Comparison of ENCODE assay signal across 8 mouse cellular contexts in the genomic region with DNA sequence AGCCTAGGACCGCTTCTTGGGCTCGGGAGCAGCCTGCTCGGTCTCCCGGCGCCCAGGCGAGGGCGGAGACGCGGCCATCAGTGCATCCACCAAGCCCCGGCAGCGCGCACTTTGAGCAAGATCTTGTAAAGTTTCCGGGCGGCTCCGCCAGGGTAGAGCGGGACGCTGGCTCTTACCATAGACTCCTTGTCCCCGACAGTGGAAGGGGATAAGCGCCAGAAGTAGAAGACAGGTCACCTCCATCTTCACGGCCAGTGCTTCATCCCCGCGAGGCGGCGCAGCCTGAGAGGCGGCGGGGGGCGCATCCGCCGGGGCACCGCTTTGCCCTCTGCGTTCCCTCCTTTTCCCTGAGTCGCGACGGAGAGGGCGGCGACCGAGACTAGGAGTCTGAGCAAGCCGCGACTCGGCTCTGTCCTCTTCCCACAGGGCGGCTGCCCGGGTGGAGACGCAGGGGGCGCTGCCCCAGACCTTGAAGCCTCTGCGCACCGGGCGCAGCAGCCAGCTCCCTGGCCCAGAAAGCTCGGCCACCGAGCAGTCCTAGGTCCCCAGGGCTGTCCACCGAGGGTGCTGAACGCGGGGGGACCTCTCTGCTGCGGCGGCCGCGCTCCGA.
DNase-seq lines count a peak whose midpoint lies in the region; ATAC-seq and TF ChIP-seq lines count a peak whose summit lies in the region.

No protein-coding gene starts in this region.

- H3K4me3 ChIP-seq in G1E (ENCODE audit: low read depth, low read length) = peak overlapping the region; percentile 3; the same call in 1 of the 2 replicates
- peak overlapping the region; percentile 61 for H3K4me3 ChIP-seq in embryonic facial prominence, embryonic 11.5 days (ENCODE audit: low read depth, low read length)
- peak overlapping the region; percentile 63 for H3K4me3 ChIP-seq in midbrain, embryonic 16.5 days (ENCODE audit: low read depth, low read length)

- H3K27me3 ChIP-seq in G1E (ENCODE audit: insufficient read depth, low read length) = peaks cover 87% of the 10 kb centered on the region
- peaks cover 54% of the 10 kb centered on the region for H3K27me3 ChIP-seq in embryonic facial prominence, embryonic 11.5 days (ENCODE audit: control insufficient read depth, insufficient read depth, low read length)
- peaks cover 4% of the 10 kb centered on the region; the same call in 1 of the 2 replicates for H3K27me3 ChIP-seq in midbrain, embryonic 16.5 days (ENCODE audit: control insufficient read depth, insufficient read depth, low read depth, low read length)

- peak; percentile 43 to 58 for DNase-seq in heart, adult 18-20 months
- DNase-seq in heart, postnatal 4 days = no peak
- DNase-seq in G1E (ENCODE audit: low spot score) = no peak
- DNase-seq in embryonic facial prominence, embryonic 11.5 days (ENCODE audit: low spot score) = peak; percentile 71
- DNase-seq in heart, postnatal 10 days = peak; percentile 45 to 71
- DNase-seq in liver = peak; percentile 68
- DNase-seq in yolk sac, embryonic 10.5 days (ENCODE audit: low spot score) = peak; percentile 43

- peaks cover 13% of the 10 kb centered on the region for H3K4me1 ChIP-seq in G1E (ENCODE audit: insufficient read depth, low read depth, low read length)
- H3K4me1 ChIP-seq in embryonic facial prominence, embryonic 11.5 days (ENCODE audit: control insufficient read depth, insufficient read depth, low read length) = peaks cover 10% of the 10 kb centered on the region
- H3K4me1 ChIP-seq in midbrain, embryonic 16.5 days (ENCODE audit: control insufficient read depth, insufficient read depth, low read length) = peaks cover 49% of the 10 kb centered on the region

- no peak overlapping the region for H3K27ac ChIP-seq in embryonic facial prominence, embryonic 11.5 days (replicated peaks; ENCODE audit: low read depth, low read length)
- H3K27ac ChIP-seq in midbrain, embryonic 16.5 days (ENCODE audit: low read length) = peak overlapping the region; percentile 86

- WGBS in embryonic facial prominence, embryonic 11.5 days = under 1% methylated on average over 55 of the region's 57 CpGs
- WGBS in midbrain, embryonic 16.5 days = 0% methylated on average over 52 of the region's 57 CpGs

- H3K9ac ChIP-seq in embryonic facial prominence, embryonic 11.5 days (replicated peaks; ENCODE audit: low read length) = peak overlapping the region; percentile 54
- H3K9ac ChIP-seq in midbrain, embryonic 16.5 days (ENCODE audit: low read depth, low read length) = peak overlapping the region; percentile 80

- intact Hi-C loops in heart, postnatal 10 days (cut with DNase I) = no loop called here

- H3K4me2 ChIP-seq in embryonic facial prominence, embryonic 11.5 days (ENCODE audit: low read depth, low read length) = peak overlapping the region; percentile 89
- H3K4me2 ChIP-seq in midbrain, embryonic 16.5 days (ENCODE audit: low read length) = peak overlapping the region; percentile 92

- no peaks in the 10 kb centered on the region for H3K36me3 ChIP-seq in G1E (replicated peaks)
- no peaks in the 10 kb centered on the region for H3K36me3 ChIP-seq in embryonic facial prominence, embryonic 11.5 days (replicated peaks; ENCODE audit: control insufficient read depth, insufficient read depth, low read depth, low read length)
- H3K36me3 ChIP-seq in midbrain, embryonic 16.5 days (ENCODE audit: control insufficient read depth, insufficient read depth, low read length) = no peaks in the 10 kb centered on the region

- peaks cover 35% of the 10 kb centered on the region for H3K9me3 ChIP-seq in G1E (replicated peaks)
- H3K9me3 ChIP-seq in embryonic facial prominence, embryonic 11.5 days (replicated peaks; ENCODE audit: control insufficient read depth, low read length) = no peaks in the 10 kb centered on the region
- no peaks in the 10 kb centered on the region for H3K9me3 ChIP-seq in midbrain, embryonic 16.5 days (replicated peaks; ENCODE audit: control insufficient read depth, low read length, poor library complexity, severe bottlenecking)

- TF ChIP-seq CTCF in G1E (IDR thresholded peaks at IDR 0.05; ENCODE audit: low read depth, low read length) = no peak

- no peak for ATAC-seq in G1E (ENCODE audit: extremely low read depth, insufficient number of reproducible peaks, low FRiP score, poor library complexity, severe bottlenecking)
- peak; percentile 53 for ATAC-seq in embryonic facial prominence, embryonic 11.5 days (replicated peaks; ENCODE audit: insufficient number of reproducible peaks, low FRiP score, low TSS enrichment, low read depth)
- peak; percentile 12; the same call in 1 of the 2 replicates for ATAC-seq in midbrain, embryonic 16.5 days

Comparison
In these comparisons a context has a peak if more than half of its experiments do, and no peak if none do; other contexts are left out.
1. DNase-seq: peak in heart, adult 18-20 months (2 of 2), embryonic facial prominence, embryonic 11.5 days (single experiment), heart, postnatal 10 days (2 of 2), liver (single experiment) and yolk sac, embryonic 10.5 days (single experiment); none in heart, postnatal 4 days (single experiment) and G1E (single experiment).
2. H3K4me3 ChIP-seq: peak in every context shown above with its lines; median percentile 63 in midbrain, embryonic 16.5 days; 61 in embryonic facial prominence, embryonic 11.5 days; 3 in G1E.